Mouse (Mus musculus): Measurements from ENCODE around the gene Olfr502. TPM values are rescaled to one million over a fixed set of nuclear protein-coding genes. Genes with fewer than 3 reads are reported as not detected.
"Not testable (repeated sequence)": the region's sequence is repeated elsewhere in the genome, so short reads cannot be mapped to it uniquely, and the experiment has no call there.

Gene Olfr502
- not detected in 2 replicates for polyA plus RNA-seq (2016; fragmentation: Nextera tagmentation; extraction: Ambion mirVana)

DNA sequence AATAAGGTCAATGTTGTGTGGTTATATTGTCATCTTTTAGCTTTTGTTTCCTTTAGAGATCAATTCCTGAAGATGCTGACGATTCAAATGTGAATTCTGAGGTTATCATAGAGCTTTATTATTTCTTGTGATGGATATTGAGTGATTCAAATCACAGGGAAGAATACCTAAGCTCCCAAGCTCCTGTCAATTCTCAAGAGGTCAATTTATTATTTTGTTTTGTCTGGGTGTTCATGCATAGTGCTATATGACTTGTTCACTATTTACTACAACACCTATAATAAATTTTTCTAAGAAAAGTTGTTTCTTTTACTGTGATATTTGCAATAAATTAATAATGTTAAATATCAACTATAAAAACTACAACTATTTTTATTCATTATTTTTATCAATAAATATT is at the start of gene Olfr502:
Olfr502 (minus strand) TSS at position 101 of the 400 bp plus-strand sequence.
- Histone ChIP-seq H3K9me3 (no peaks in the 10 kb centered on the region), H3K27ac (no peak within 1 kb of the TSS), H3K4me1 (no peaks in the 10 kb centered on the region), H3K4me3 (replicated peaks) (no peak within 1 kb of the TSS), H3K27me3 (no peaks in the 10 kb centered on the region), H3K9ac (no peak within 1 kb of the TSS), H3K36me3 (replicated peaks) (no peaks in the 10 kb centered on the region), H3K4me2 (no peak within 1 kb of the TSS)
- 82% methylated on average over 1 of the region's 1 CpGs for WGBS
- ATAC-seq (ENCODE audit: low FRiP score) = no peak

DNA sequence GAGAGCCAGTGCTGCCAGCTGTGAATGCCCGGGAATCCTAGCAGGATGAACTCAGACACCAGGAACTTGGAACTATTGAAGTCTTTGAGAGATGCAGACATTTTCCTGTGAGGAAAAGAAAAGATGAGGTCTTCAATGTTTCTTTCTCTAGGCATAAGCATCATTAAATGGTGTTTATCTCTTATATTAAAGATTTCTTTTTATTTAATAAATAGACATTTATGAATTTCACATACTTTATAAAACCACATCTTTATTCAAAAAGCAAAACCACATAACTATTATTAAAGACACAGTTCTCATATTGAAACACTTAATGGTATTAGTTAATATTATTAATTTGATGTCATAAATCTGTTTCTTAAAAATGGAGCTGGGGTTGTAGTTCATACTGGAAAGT is 40.8 kb upstream of the Olfr502 start, which contains the start of gene Olfr504:
Olfr504 (minus strand) TSS at position 101 of the 400 bp plus-strand sequence.
- no peak for ATAC-seq (ENCODE audit: low FRiP score)
- no peak within 1 kb of the TSS for H3K9ac ChIP-seq
- no peaks in the 10 kb centered on the region for H3K4me1 ChIP-seq
- H3K27me3 ChIP-seq = no peaks in the 10 kb centered on the region
- H3K4me3 ChIP-seq (replicated peaks) = no peak within 1 kb of the TSS
- H3K4me2 ChIP-seq = no peak within 1 kb of the TSS
- H3K36me3 ChIP-seq (replicated peaks) = no peaks in the 10 kb centered on the region
- 0 out of 2 replicates have a peak, but pooled peaks cover 3% of the 10 kb centered on the region for H3K9me3 ChIP-seq
- H3K27ac ChIP-seq = no peak within 1 kb of the TSS
- 89% methylated on average over 1 of the region's 1 CpGs for WGBS

DNA sequence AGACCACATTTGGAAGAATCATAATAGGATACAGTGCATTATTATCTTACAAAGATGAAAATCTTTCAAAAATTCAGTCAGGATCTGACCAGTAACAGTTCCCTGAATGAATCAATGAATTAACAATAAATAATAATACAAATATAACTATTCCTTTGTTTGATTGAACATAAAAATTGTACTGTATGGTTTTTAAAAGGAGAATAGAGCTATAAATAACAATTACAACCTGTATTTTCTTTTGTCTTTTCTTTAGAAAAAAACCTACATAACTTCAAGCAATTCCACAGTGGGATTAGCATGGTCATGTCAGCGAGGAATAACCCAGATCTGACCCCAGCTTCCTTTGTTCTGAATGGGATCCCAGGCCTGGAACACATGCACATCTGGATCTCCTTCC is 19.4 kb upstream of the Olfr502 start, which contains the start of gene Olfr503:
Olfr503 (plus strand) TSS at position 301 of the 400 bp plus-strand sequence.
- not testable (repeated sequence) for ATAC-seq (ENCODE audit: low FRiP score)

DNA sequence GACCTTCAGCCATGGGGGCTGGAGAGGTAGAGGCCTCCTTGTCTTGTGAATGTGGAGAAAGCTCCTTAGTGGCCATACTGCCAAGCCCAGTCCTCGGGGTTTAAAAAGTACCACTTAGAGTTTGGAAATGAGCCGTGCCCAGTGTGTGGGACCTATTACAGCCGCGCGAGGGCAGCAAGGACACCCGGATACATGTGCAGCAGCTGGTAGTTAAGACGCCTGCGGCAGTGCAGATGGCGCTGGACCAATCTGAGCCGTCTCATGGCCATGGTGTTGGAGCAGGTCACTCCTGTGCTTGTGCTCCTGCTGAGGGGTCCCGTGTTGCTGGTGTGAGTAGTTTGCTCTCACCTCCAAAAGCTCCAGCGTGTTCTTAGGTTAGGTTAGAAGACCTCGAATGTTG is 17.6 kb upstream of the Olfr502 start:
- Histone ChIP-seq H3K9ac (no peak overlapping the region), H3K36me3 (replicated peaks) (no peaks in the 10 kb centered on the region), H3K9me3 (no peaks in the 10 kb centered on the region), H3K27me3 (no peaks in the 10 kb centered on the region), H3K4me2 (no peak overlapping the region), H3K4me1 (no peaks in the 10 kb centered on the region), H3K27ac (no peak overlapping the region), H3K4me3 (replicated peaks) (no peak overlapping the region)
- 90% methylated on average over 13 of the region's 13 CpGs for WGBS
- ATAC-seq (ENCODE audit: low FRiP score) = no peak

More for the DNA sequence above, 19.4 kb upstream of the Olfr502 start, which contains the start of gene Olfr503:
- H3K4me3 ChIP-seq (replicated peaks); H3K36me3 ChIP-seq (replicated peaks); H3K27me3 ChIP-seq; H3K27ac ChIP-seq; H3K4me2 ChIP-seq; H3K4me1 ChIP-seq; H3K9ac ChIP-seq; H3K9me3 ChIP-seq: not testable (repeated sequence)
- 60% methylated on average over 1 of the region's 1 CpGs for WGBS

Other genes starting within 250 kb of the Olfr502 start
- not detected in 2 replicates for gene Olfr490, start 236.1 kb downstream of the Olfr502 start, polyA plus RNA-seq (2016; fragmentation: Nextera tagmentation; extraction: Ambion mirVana)
- gene Olfr491, start 211.6 kb downstream of the Olfr502 start, polyA plus RNA-seq (2016; fragmentation: Nextera tagmentation; extraction: Ambion mirVana) = not detected in 2 replicates
- gene Olfr492, start 201.4 kb downstream of the Olfr502 start, polyA plus RNA-seq (2016; fragmentation: Nextera tagmentation; extraction: Ambion mirVana) = not detected in 2 replicates
- gene Olfr493, start 178.1 kb downstream of the Olfr502 start, polyA plus RNA-seq (2016; fragmentation: Nextera tagmentation; extraction: Ambion mirVana) = not detected in 2 replicates
- gene Olfr494, start 159.7 kb downstream of the Olfr502 start, polyA plus RNA-seq (2016; fragmentation: Nextera tagmentation; extraction: Ambion mirVana) = not detected in 2 replicates
- gene Olfr495, start 131.9 kb downstream of the Olfr502 start, polyA plus RNA-seq (2016; fragmentation: Nextera tagmentation; extraction: Ambion mirVana) = not detected in 2 replicates
- gene Olfr497, start 104.6 kb downstream of the Olfr502 start, polyA plus RNA-seq (2016; fragmentation: Nextera tagmentation; extraction: Ambion mirVana) = not detected in 2 replicates
- not detected in 2 replicates for gene Olfr498, start 59.7 kb downstream of the Olfr502 start, polyA plus RNA-seq (2016; fragmentation: Nextera tagmentation; extraction: Ambion mirVana)
- gene Olfr503, start 19.5 kb upstream of the Olfr502 start, polyA plus RNA-seq (2016; fragmentation: Nextera tagmentation; extraction: Ambion mirVana) = not detected in 2 replicates
- gene Olfr504, start 40.7 kb upstream of the Olfr502 start, polyA plus RNA-seq (2016; fragmentation: Nextera tagmentation; extraction: Ambion mirVana) = not detected in 2 replicates
- not detected in 2 replicates for gene Olfr506, start 85.7 kb upstream of the Olfr502 start, polyA plus RNA-seq (2016; fragmentation: Nextera tagmentation; extraction: Ambion mirVana)
- not detected in 2 replicates for gene Olfr507, start 96.7 kb upstream of the Olfr502 start, polyA plus RNA-seq (2016; fragmentation: Nextera tagmentation; extraction: Ambion mirVana)
- gene Olfr508, start 104.9 kb upstream of the Olfr502 start, polyA plus RNA-seq (2016; fragmentation: Nextera tagmentation; extraction: Ambion mirVana) = not detected in 2 replicates
- not detected in 2 replicates for gene Olfr509, start 126.8 kb upstream of the Olfr502 start, polyA plus RNA-seq (2016; fragmentation: Nextera tagmentation; extraction: Ambion mirVana)
- not detected in 2 replicates for gene Olfr510, start 141.4 kb upstream of the Olfr502 start, polyA plus RNA-seq (2016; fragmentation: Nextera tagmentation; extraction: Ambion mirVana)
- gene Olfr512, start 188.3 kb upstream of the Olfr502 start, polyA plus RNA-seq (2016; fragmentation: Nextera tagmentation; extraction: Ambion mirVana) = not detected in 2 replicates
- not detected in 2 replicates for gene Olfr513, start 225.9 kb upstream of the Olfr502 start, polyA plus RNA-seq (2016; fragmentation: Nextera tagmentation; extraction: Ambion mirVana)